ENCODE assay signal across 8 mouse cellular contexts in genomic region chr4:132922558-132923008, GRCm38 (mm10). TPM values are rescaled to one million over a fixed set of nuclear protein-coding genes. Genes with fewer than 3 reads are reported as not detected.
DNase-seq lines count a peak whose midpoint lies in the region; ATAC-seq lines count a peak whose summit lies in the region.

TSS of gene Fam76a (minus strand) at chr4:132922558.

- under 1% methylated on average over 48 of the region's 53 CpGs for WGBS in forebrain, embryonic 14.5 days
- WGBS in neural tube, embryonic 15.5 days = 0% methylated on average over 53 of the region's 53 CpGs

- intact Hi-C loops in heart, postnatal 14 days (cut with DNase I) = loop anchor here (5.0 kb wide), 1 partner anchor 80 kb away; the partner anchor contains the start of gene Ppp1r8

- H3K9me3 ChIP-seq in forebrain, embryonic 14.5 days (replicated peaks; ENCODE audit: control insufficient read depth, low read length) = no peaks in the 10 kb centered on the region
- H3K9me3 ChIP-seq in neural tube, embryonic 15.5 days (replicated peaks) = no peaks in the 10 kb centered on the region

- H3K27ac ChIP-seq in forebrain, embryonic 14.5 days (ENCODE audit: low read depth, low read length) = peak within 1 kb of the TSS; percentile 84
- peak within 1 kb of the TSS; percentile 93 for H3K27ac ChIP-seq in neural tube, embryonic 15.5 days (replicated peaks)

- DNase-seq in ES-CJ7 (ENCODE audit: low read depth, low spot score) = peak; percentile 99
- DNase-seq in cerebellum, adult 11 months = peak; percentile 100
- peak; percentile 100 for DNase-seq in forebrain, embryonic 14.5 days (ENCODE audit: low spot score)
- DNase-seq in heart, postnatal 14 days = peak; percentile 100
- DNase-seq in layer of hippocampus, adult 11-12 months (ENCODE audit: low spot score) = peak; percentile 100
- peak; percentile 100 for DNase-seq in lung, adult 18-20 months
- peak; percentile 99 for DNase-seq in testis, postnatal 14 days (ENCODE audit: low spot score)

- ATAC-seq in forebrain, embryonic 14.5 days = peak; percentile 99
- peak; percentile 99 for ATAC-seq in neural tube, embryonic 15.5 days (ENCODE audit: low FRiP score)

- no peaks in the 10 kb centered on the region for H3K27me3 ChIP-seq in forebrain, embryonic 14.5 days (replicated peaks; ENCODE audit: control insufficient read depth, insufficient read depth, low read length)
- H3K27me3 ChIP-seq in neural tube, embryonic 15.5 days (replicated peaks) = no peaks in the 10 kb centered on the region

- H3K4me1 ChIP-seq in forebrain, embryonic 14.5 days (ENCODE audit: control insufficient read depth, insufficient read depth, low read length) = peaks cover 10% of the 10 kb centered on the region
- H3K4me1 ChIP-seq in neural tube, embryonic 15.5 days = peaks cover 15% of the 10 kb centered on the region

- peak within 1 kb of the TSS; percentile 99 for H3K4me3 ChIP-seq in forebrain, embryonic 14.5 days (ENCODE audit: low read depth, low read length)
- peak within 1 kb of the TSS; percentile 100 for H3K4me3 ChIP-seq in neural tube, embryonic 15.5 days (replicated peaks)

- peaks cover 9% of the 10 kb centered on the region; the same call in 1 of the 2 replicates for H3K36me3 ChIP-seq in forebrain, embryonic 14.5 days (ENCODE audit: control insufficient read depth, insufficient read depth, low read length)
- peaks cover 20% of the 10 kb centered on the region for H3K36me3 ChIP-seq in neural tube, embryonic 15.5 days

- peak within 1 kb of the TSS; percentile 81 for H3K4me2 ChIP-seq in forebrain, embryonic 14.5 days (ENCODE audit: low read length)
- H3K4me2 ChIP-seq in neural tube, embryonic 15.5 days = peak within 1 kb of the TSS; percentile 81

- H3K9ac ChIP-seq in forebrain, embryonic 14.5 days (ENCODE audit: low read length) = peak within 1 kb of the TSS; percentile 94
- peak within 1 kb of the TSS; percentile 96 for H3K9ac ChIP-seq in neural tube, embryonic 15.5 days (replicated peaks)

RNA-seq across cellular contexts. Expression of gene Fam76a, which starts in this region (rescaled TPM):
- 44.2 and 47.1 TPM in 2 replicates for polyA plus RNA-seq in forebrain, embryonic 14.5 days (2014; fragmentation: Nextera tagmentation; extraction: Ambion mirVana)
- total RNA-seq in heart, postnatal 14 days (2021) = 10 to 100 TPM; 33.2 to 40.1 TPM
- polyA plus RNA-seq in neural tube, embryonic 15.5 days (2015; fragmentation: Nextera tagmentation; extraction: Ambion mirVana) = 37.3 and 37.5 TPM in 2 replicates

Comparison
In these comparisons a context has a peak if more than half of its experiments do, and no peak if none do; other contexts are left out.
1. Peak in every context shown above with its lines: DNase-seq, ATAC-seq, H3K4me3 ChIP-seq and H3K27ac ChIP-seq.